ENCODE assay signal across 14 mouse cellular contexts in the genomic region with DNA sequence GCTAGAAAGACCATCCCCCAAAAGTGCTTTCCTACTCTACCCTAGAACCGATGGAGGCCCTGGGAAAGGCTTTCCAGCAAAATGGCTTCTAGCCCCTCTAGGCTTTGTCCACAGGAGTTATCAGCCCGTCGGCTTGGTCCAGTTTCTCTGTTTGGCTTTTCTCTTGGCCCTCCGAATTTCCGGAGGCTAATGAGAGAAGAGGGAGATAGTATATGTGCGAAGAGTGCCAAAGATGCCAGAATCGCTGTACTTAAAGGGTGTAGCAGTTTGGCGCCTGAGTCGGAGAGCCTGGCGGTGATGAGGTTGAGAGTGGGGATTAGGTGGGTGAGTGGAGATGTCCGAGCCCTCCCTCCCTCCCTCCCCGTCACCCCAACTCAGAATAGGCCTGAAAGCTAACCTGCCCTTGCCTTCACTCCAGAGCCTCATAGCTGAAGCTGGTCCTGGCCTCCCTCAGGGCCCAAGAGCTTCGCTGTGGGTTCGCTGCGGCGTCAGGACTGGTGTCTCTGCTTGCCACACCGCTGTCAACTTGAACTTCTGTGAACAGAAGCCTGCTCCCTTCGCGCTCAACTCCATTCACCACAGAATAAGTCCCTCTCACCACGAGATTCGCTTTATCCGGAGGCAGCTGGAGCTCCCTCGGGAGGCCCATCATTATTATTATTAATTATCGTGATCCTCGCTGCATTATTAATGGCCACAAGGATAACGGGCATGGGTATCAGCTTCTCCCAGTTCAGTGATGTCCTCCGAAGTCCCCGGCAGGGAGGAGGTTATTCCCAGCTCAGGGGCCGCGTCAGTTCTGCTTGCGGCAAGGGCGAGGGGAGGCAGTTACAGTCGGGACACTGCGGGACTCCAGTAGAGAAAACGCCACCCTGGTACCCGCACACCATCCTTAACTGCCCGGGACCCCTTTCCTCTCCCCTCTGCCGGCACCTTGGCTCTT. TPM values are rescaled to one million over a fixed set of nuclear protein-coding genes. Genes with fewer than 3 reads are reported as not detected.
A peak's percentile ranks its signal among the peaks of the same experiment; 100 is the strongest.
DNase-seq lines count a peak whose midpoint lies in the region; ATAC-seq and TF ChIP-seq lines count a peak whose summit lies in the region.
"Had no signal": no experiment of that assay in that cellular context is flagged by ENCODE, and none has a peak within 500 bp of the region (broad histone marks: within the 10 kb centered on the region; RNA-seq: fewer than 3 reads in every experiment).

No protein-coding gene starts in this region.

- peak overlapping the region; percentile 91 for H3K27ac ChIP-seq in cortical plate, adult 2 months (ENCODE audit: insufficient read depth, low read length)
- H3K27ac ChIP-seq in hindbrain, embryonic 11.5 days (ENCODE audit: low read depth, low read length) = peak overlapping the region; percentile 76
- H3K27ac ChIP-seq in midbrain, embryonic 16.5 days (ENCODE audit: low read length) = peak overlapping the region; percentile 75
- H3K27ac ChIP-seq: embryonic facial prominence, embryonic 15.5 days had no signal

- H3K27me3 ChIP-seq in hindbrain, embryonic 11.5 days (ENCODE audit: control insufficient read depth, insufficient read depth, low read length) = peaks cover 58% of the 10 kb centered on the region
- H3K27me3 ChIP-seq in midbrain, embryonic 16.5 days (ENCODE audit: control insufficient read depth, insufficient read depth, low read depth, low read length) = peaks cover 44% of the 10 kb centered on the region

- H3K4me3 ChIP-seq in cortical plate, adult 2 months (ENCODE audit: insufficient read depth, low read length) = peak overlapping the region; percentile 19
- H3K4me3 ChIP-seq in hindbrain, embryonic 11.5 days (ENCODE audit: low read depth, low read length) = peak overlapping the region; percentile 79
- peak overlapping the region; percentile 25 for H3K4me3 ChIP-seq in midbrain, embryonic 16.5 days (ENCODE audit: low read depth, low read length)
- H3K4me3 ChIP-seq: embryonic facial prominence, embryonic 15.5 days had no signal

- no peaks in the 10 kb centered on the region for H3K9me3 ChIP-seq in hindbrain, embryonic 11.5 days (ENCODE audit: control insufficient read depth, low read length)
- H3K9me3 ChIP-seq in midbrain, embryonic 16.5 days (replicated peaks; ENCODE audit: control insufficient read depth, low read length, poor library complexity, severe bottlenecking) = no peaks in the 10 kb centered on the region
- H3K9me3 ChIP-seq: embryonic facial prominence, embryonic 15.5 days had no signal

- TF ChIP-seq POLR2A in cortical plate, adult 2 months (IDR thresholded peaks at IDR 0.05; ENCODE audit: extremely low read depth, insufficient read depth, low read length) = no peak

- H3K36me3 ChIP-seq in hindbrain, embryonic 11.5 days (ENCODE audit: control insufficient read depth, insufficient read depth, low read length) = no peaks in the 10 kb centered on the region
- no peaks in the 10 kb centered on the region for H3K36me3 ChIP-seq in midbrain, embryonic 16.5 days (ENCODE audit: control insufficient read depth, insufficient read depth, low read length)
- H3K36me3 ChIP-seq: embryonic facial prominence, embryonic 15.5 days had no signal

- H3K4me1 ChIP-seq in cortical plate, adult 2 months (ENCODE audit: control insufficient read depth, insufficient read depth, low read length) = no peaks in the 10 kb centered on the region
- H3K4me1 ChIP-seq in hindbrain, embryonic 11.5 days (replicated peaks; ENCODE audit: control insufficient read depth, insufficient read depth, low read length) = peaks cover 2% of the 10 kb centered on the region; the same call in 1 of the 2 replicates
- H3K4me1 ChIP-seq in midbrain, embryonic 16.5 days (ENCODE audit: control insufficient read depth, insufficient read depth, low read length) = peaks cover 2% of the 10 kb centered on the region; the same call in 1 of the 2 replicates

- H3K9ac ChIP-seq in hindbrain, embryonic 11.5 days (ENCODE audit: low read depth, low read length) = peak overlapping the region; percentile 69
- peak overlapping the region; percentile 62 for H3K9ac ChIP-seq in midbrain, embryonic 16.5 days (ENCODE audit: low read depth, low read length)
- H3K9ac ChIP-seq: embryonic facial prominence, embryonic 15.5 days had no signal

- peak; percentile 60 for DNase-seq in brain, adult 2 months (ENCODE audit: low read depth, low spot score)
- peak; percentile 73 for DNase-seq in hindbrain, embryonic 11.5 days (ENCODE audit: low spot score)
- DNase-seq in kidney, postnatal 36 days = no peak
- DNase-seq in ovary, postnatal 14 days (ENCODE audit: low spot score) = no peak
- no peak for DNase-seq in gastrocnemius, postnatal 10 days
- DNase-seq in adrenal gland, postnatal 36 days = no peak
- DNase-seq: right cerebral cortex, adult 18-20 months; thymus, adult 2 months had no signal

- TF ChIP-seq CTCF in cortical plate, adult 2 months (IDR thresholded peaks at IDR 0.05; ENCODE audit: extremely low read depth, insufficient read depth, low read length) = no peak

- under 1% methylated on average over 38 of the region's 38 CpGs for WGBS in hindbrain, embryonic 11.5 days
- WGBS in midbrain, embryonic 16.5 days = 2% methylated on average over 38 of the region's 38 CpGs

- ATAC-seq in hindbrain, embryonic 11.5 days (ENCODE audit: low FRiP score) = peak; percentile 53
- 0 out of 2 replicates have a peak, but pooled peaks have one; percentile 8 for ATAC-seq in midbrain, embryonic 16.5 days

- H3K4me2 ChIP-seq in hindbrain, embryonic 11.5 days (replicated peaks; ENCODE audit: low read depth, low read length) = peak overlapping the region; percentile 52
- peak overlapping the region; percentile 56 for H3K4me2 ChIP-seq in midbrain, embryonic 16.5 days (ENCODE audit: low read length)
- H3K4me2 ChIP-seq: embryonic facial prominence, embryonic 15.5 days had no signal

RNA-seq across cellular contexts. Expression of gene Zic2, which starts 7.1 kb away (rescaled TPM):
- 11.1 and 11.9 TPM in 2 replicates for polyA plus RNA-seq in cortical plate, adult 2 months (2012; rRNA removed)
- 9.5 and 11.2 TPM in 2 replicates for polyA plus RNA-seq in hindbrain, embryonic 11.5 days (2014; fragmentation: Nextera tagmentation; extraction: Ambion mirVana)
- polyA plus RNA-seq in midbrain, embryonic 16.5 days (2015; fragmentation: Nextera tagmentation; extraction: Ambion mirVana) = 6.3 and 15.2 TPM in 2 replicates
- total RNA-seq in gastrocnemius, postnatal 10 days (2021) = not detected
- under 1 TPM in 1 of 2 experiments, not detected in 1; 0.13 TPM for total RNA-seq in adrenal gland, postnatal 36 days (2021)
- polyA plus RNA-seq: heart, embryonic 16.5 days; lung, embryonic 16.5 days; thymus, adult 2 months had no signal

RNA-seq across cellular contexts. Expression of gene Gm10837, which starts 8.0 kb away (rescaled TPM):
- 0.08 TPM in 1 of 2 replicates, not detected in the other for polyA plus RNA-seq in cortical plate, adult 2 months (2012; rRNA removed)
- polyA plus RNA-seq in hindbrain, embryonic 11.5 days (2014; fragmentation: Nextera tagmentation; extraction: Ambion mirVana) = 0.35 and 0.76 TPM in 2 replicates
- 0.19 and 0.93 TPM in 2 replicates for polyA plus RNA-seq in midbrain, embryonic 16.5 days (2015; fragmentation: Nextera tagmentation; extraction: Ambion mirVana)
- total RNA-seq in gastrocnemius, postnatal 10 days (2021) = not detected
- not detected for total RNA-seq in adrenal gland, postnatal 36 days (2021)
- total RNA-seq: layer of hippocampus, adult 18-20 months had no signal
- polyA plus RNA-seq: embryonic facial prominence, embryonic 15.5 days; heart, embryonic 16.5 days; lung, embryonic 16.5 days; thymus, adult 2 months had no signal

RNA-seq across cellular contexts. Expression of gene Zic5, which starts 16.9 kb away (rescaled TPM):
- polyA plus RNA-seq in cortical plate, adult 2 months (2012; rRNA removed) = 2.8 and 3.3 TPM in 2 replicates
- 19.1 and 20.1 TPM in 2 replicates for polyA plus RNA-seq in hindbrain, embryonic 11.5 days (2014; fragmentation: Nextera tagmentation; extraction: Ambion mirVana)
- 9.5 and 29.0 TPM in 2 replicates for polyA plus RNA-seq in midbrain, embryonic 16.5 days (2015; fragmentation: Nextera tagmentation; extraction: Ambion mirVana)
- total RNA-seq in gastrocnemius, postnatal 10 days (2021) = not detected
- not detected for total RNA-seq in adrenal gland, postnatal 36 days (2021)
- polyA plus RNA-seq: heart, embryonic 16.5 days; lung, embryonic 16.5 days; thymus, adult 2 months had no signal

RNA-seq across cellular contexts. Expression of gene Gm5089, which starts 31.4 kb away (rescaled TPM):
- 0.13 and 0.17 TPM in 2 replicates for polyA plus RNA-seq in cortical plate, adult 2 months (2012; rRNA removed)
- polyA plus RNA-seq in hindbrain, embryonic 11.5 days (2014; fragmentation: Nextera tagmentation; extraction: Ambion mirVana) = 0.99 and 1.6 TPM in 2 replicates
- 0.82 and 1.4 TPM in 2 replicates for polyA plus RNA-seq in midbrain, embryonic 16.5 days (2015; fragmentation: Nextera tagmentation; extraction: Ambion mirVana)
- total RNA-seq in gastrocnemius, postnatal 10 days (2021) = not detected
- total RNA-seq in adrenal gland, postnatal 36 days (2021) = not detected
- polyA plus RNA-seq: heart, embryonic 16.5 days; lung, embryonic 16.5 days; thymus, adult 2 months had no signal

RNA-seq across cellular contexts. Expression of gene Pcca, which starts 51.8 kb away (rescaled TPM):
- 34.9 and 39.2 TPM in 2 replicates for polyA plus RNA-seq in cortical plate, adult 2 months (2012; rRNA removed)
- 31.6 and 33.1 TPM in 2 replicates for polyA plus RNA-seq in hindbrain, embryonic 11.5 days (2014; fragmentation: Nextera tagmentation; extraction: Ambion mirVana)
- polyA plus RNA-seq in midbrain, embryonic 16.5 days (2015; fragmentation: Nextera tagmentation; extraction: Ambion mirVana) = 25.9 and 38.5 TPM in 2 replicates
- total RNA-seq in gastrocnemius, postnatal 10 days (2021) = 10 to 100 TPM; 39.1 TPM
- 100 to 1,000 TPM; 128 to 156 TPM for total RNA-seq in adrenal gland, postnatal 36 days (2021)

Comparison
In these comparisons a context has a peak if more than half of its experiments do, and no peak if none do; other contexts are left out.
1. DNase-seq: peak in brain, adult 2 months (single experiment) and hindbrain, embryonic 11.5 days (single experiment); none in kidney, postnatal 36 days (0 of 2), ovary, postnatal 14 days (single experiment), gastrocnemius, postnatal 10 days (single experiment) and adrenal gland, postnatal 36 days (0 of 2).
2. H3K4me3 ChIP-seq: peak in every context shown above with its lines; median percentile 79 in hindbrain, embryonic 11.5 days; 25 in midbrain, embryonic 16.5 days; 19 in cortical plate, adult 2 months.
3. Peak in every context shown above with its lines, with median percentiles within 50 percentile points of each other: H3K27ac ChIP-seq.